Mouse (Mus musculus) left cerebral cortex, postnatal 14 days (tissue): ENCODE data around the gene Adam8. TPM values are rescaled to one million over a fixed set of nuclear protein-coding genes. Genes with fewer than 3 reads are reported as not detected.

Experiments used
- DNase-seq, 2 experiments: peaks; one replicate each; pipeline ENCODE4 v3.0.0; 2021 to 2022; ENCODE audit warnings: low spot score in 2 of 2, mixed read lengths in 1 of 2
- intact Hi-C: fragments of 180-260 bp; cut with DNase I; formaldehyde crosslinking; loops from one replicate; pipeline ENCODE4 v1.15.1; 2025
- microRNA-seq, 2 experiments: library from miRNA; unstranded; fragments of <30 nt; microRNA quantifications; one replicate each; pipeline ENCODE4 v1.2.0; 2022
- total RNA-seq, 2 experiments: library from RNA; stranded (reverse); gene quantifications; 2 replicates each; pipeline ENCODE4 v1.2.3; 2021

The Adam8 gene
- total RNA-seq, 2 experiments from 2014 or later: 1.3 to 2.0 TPM

DNA sequence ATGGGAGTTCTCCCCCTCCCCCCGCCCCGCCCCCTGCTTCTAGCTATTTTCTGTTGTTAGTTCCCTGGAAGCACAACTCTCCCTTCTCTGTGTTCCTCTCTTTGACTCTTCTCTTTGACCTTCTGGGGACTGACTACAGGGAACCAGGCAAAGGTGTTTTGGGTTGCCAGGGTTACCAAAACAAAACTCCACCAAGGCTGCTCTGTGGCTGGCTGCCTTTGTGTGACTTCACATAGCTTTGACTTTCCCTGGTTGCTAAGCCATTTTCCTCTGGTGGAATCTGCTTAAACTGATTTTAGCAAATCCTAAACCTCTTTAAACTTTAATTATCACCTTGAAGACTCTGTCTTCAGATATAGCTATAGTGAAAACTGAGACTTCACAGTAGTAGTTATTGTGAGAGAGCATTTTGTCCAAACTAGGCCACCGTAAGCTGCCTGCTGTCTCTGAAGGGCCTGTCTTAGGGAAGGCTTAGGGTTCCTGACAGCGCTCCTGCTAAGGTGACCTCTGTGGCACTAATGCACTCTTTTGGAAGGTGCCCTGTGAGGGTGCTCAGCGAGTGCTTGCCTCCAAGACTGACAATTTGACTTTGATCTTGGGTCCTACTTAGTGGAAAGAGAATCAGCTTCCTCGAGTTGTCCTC is 40.2 kb downstream of the Adam8 start:
- intact Hi-C loops: no loop called here

DNA sequence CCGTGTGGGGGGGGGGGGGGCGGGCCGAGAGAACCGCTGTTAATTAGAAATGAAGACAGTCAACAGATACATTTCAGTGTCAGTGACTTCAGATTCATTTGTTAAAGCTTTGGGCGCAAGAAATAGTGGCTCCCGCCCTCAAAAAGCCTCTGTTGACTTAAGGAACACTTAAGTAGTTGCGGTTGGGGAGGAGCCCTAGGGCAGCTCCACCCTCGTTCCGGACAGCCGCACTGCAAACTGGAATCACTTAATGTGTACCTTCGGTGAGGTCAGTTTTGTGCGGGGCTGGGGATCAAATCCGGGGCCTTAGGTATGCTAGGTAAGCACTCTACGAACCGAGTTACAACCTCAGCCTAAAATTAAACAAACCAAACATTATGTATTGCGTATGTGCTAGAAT is 41.3 kb downstream of the Adam8 start:
- DNase-seq: no peak
- intact Hi-C loops: no loop called here

More for the DNA sequence above, 40.2 kb downstream of the Adam8 start:
- DNase-seq: no peak

DNA sequence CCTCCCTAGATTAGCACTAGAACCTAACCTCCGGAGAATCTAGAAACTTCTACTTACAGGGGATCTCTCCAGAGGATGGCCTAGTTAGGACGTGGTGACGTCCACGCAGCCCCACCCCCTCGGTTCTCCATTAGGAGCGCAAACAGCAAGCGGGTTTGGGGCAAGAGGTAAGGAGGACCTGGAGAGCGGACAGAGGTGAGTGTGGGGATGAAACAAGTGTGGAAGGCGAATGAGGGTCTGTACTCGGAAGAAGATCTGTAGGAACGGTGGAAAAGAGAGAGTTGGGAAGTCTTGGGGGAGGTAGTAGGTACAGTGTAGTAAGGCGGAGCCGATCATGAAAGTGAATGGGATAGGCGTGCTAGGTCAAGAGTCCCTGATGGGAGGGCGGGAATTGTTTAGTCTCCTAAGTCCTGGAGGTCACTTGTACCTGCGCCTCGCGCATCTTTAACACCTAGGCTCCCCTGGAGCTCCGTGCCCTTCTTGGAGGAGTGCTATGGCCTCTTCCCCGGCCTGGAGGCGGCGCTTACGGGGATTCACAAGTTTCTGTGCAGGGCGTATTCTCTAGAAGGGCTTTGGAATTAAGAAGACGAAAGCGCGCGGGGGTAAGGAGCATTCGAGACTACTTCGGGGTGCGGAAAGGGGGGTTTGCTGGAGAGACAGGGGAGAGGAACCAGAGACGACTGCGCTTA is 41.9 kb downstream of the Adam8 start:
- intact Hi-C loops: no loop called here
- no peak for DNase-seq

DNA sequence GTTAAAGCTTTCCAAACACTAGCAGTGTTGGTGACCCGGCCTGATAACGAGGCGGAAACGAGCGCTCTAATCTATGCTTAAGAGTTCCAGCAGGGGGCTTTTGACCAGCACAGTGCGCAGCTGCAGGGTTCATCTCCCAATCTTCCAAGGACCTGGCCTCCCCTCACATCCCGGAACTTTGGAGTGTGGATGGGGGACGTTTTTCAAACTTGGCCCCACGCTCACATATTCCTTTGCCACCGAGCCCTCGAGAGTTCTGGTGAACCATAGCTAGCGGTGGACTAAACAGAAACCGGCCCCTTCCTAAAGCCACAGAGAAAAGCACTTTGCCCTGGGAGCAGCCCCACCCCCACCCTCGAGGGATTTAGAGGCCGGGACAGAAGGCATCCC is 42.5 kb downstream of the Adam8 start:
- intact Hi-C loops: no loop called here
- no peak for DNase-seq

DNA sequence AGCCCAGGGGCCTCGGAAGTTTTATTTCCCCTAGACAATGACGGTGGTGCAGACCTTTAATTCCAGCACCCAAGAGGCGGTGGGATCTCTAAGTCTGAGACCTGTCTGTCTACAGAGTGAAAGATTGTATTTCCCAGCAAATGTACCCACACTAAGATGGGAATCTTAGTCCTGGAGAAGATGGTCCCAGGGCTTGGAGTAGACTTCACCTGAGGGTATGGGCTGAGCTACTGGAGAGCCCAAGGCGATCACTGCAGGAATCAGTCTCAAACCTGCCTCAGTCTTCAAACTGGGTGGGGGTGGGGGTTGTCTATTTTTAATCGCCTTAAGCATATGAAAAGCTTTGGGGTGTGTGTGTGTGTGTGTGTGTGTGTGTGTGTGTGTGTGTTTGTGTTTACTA is 46.3 kb downstream of the Adam8 start:
- intact Hi-C loops: no loop called here
- no peak for DNase-seq

DNA sequence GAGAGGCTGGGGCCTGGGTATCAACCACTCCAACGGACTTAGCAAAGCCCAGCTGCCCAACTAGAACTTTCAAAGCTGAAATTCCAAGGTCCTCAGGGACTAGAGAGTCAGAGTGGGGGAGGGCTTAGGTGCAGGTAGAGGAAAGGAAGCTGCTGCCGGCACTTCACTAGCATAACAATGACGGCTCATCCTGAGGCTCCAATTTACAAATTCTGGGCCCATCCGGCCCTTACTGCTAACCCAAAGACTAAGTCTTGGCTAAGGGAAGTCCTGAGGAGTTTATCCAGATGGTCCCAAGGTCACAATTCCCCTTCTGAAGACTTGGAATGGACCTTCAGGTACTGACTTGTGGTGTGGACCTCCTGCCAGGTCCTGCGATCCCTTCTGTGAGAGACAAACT is 46.8 kb downstream of the Adam8 start:
- intact Hi-C loops: no loop called here

DNA sequence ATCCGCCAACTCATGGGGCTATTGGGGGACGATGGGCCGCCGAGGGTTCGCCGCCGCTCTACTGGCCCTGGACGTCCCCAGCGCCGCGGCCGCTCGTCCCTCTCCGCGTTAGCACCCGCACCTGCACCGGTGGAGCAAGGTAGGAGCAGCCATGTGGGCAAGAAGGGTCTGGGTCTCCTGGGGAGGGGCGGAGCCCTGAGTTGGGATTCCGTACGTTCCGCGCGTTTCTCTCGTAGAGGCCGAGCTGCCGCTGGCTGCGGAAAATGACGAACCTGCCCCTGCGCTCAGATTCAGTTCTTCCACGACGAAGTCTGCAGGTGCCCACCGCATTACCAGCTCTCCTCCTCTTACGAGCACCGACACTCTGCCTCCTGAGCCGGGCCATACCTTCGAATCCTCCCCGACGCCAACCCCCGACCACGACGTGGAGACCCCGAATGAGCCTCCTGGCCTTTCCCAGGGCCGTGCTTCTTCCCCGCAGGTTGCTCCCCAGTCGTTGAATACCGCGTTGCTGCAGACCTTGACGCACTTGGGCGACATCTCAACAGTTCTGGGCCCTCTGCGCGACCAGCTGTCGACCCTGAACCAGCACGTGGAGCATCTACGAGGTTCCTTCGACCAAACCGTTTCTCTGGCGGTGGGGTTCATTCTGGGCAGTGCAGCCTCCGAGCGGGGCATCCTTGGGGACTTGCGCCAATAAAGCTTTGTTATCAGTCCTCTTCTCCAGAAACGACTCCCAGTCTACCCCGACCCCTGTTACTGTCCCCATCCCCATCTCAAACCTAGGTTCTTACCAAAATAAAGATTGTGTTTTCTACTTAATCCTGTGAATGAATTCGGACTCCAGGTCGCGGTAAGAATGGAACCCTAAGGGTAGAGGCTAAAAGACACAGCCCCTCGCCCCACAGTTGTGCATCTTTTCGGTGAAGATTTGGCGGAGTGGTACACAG is 47.8 kb downstream of the Adam8 start:
- DNase-seq: no peak
- intact Hi-C loops: no loop called here

More for the DNA sequence above, 46.8 kb downstream of the Adam8 start:
- DNase-seq: no peak

DNA sequence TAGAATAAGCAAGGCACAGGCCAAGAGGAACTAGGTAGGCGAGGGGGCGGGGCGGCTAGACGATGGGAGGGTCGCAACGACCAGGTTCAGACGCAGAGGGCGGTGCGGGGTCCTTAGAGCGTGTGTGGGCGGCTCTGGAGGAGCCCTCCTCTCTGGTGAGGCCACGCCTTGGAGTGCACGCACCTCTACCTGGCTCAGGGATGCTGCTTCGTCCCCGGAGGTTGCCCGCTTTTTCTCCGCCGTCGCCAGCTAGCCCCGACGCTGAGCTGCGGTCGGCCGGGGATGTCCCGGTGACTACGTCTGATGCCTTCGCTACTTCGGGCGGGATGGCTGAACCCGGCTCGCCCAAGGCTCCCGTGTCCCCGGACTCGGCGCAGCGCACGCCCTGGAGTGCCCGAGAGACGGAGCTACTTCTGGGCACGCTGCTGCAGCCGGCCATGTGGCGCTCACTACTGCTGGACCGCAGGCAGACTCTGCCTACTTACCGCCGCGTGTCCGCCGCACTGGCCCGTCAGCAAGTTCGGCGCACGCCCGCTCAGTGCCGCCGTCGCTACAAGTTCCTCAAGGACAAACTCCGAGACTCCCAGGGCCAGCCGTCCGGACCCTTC is 48.6 kb downstream of the Adam8 start, which contains the start of gene Utf1:
TSS of gene Utf1 (plus strand) at position 116 of the 608 bp plus-strand sequence.
- peak in 1 of 2 experiments; percentile 14 for DNase-seq
- intact Hi-C loops: no loop called here

DNA sequence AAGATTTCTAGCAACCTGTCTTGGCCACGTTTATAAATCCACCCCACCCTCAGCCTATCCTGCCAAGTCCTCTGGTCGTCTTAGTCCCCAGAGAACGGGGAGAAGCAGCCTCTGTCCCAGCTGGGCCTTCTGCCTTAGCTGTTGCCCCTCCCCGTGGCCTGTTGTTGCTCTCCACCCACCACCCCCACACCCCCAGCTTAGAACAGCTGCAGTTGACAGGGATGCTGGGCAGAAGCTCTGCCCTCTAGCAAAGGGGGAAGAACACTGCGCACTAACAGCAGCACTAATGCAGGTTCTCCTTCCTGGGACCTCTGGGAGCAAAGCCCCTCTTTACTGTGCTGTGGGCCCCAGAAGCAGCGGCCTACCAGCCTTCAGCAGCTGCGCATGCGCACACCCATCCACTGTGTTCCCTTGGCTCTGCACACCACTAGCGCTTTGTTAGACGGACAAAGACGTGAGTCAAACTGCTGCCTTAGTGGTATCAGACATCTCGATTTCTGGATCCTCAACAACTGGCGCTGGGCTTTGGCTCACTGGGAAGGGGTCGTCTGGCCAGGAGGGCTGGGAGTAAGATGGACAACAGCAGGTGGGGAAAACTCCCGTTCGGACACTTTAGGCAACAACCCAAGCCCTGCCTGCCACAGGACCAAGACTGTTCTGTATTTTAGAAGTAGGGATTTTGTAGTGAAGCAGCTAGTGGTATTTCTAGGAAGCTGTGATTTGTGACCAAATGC is 51.7 kb downstream of the Adam8 start:
- DNase-seq: no peak
- intact Hi-C loops: no loop called here

DNA sequence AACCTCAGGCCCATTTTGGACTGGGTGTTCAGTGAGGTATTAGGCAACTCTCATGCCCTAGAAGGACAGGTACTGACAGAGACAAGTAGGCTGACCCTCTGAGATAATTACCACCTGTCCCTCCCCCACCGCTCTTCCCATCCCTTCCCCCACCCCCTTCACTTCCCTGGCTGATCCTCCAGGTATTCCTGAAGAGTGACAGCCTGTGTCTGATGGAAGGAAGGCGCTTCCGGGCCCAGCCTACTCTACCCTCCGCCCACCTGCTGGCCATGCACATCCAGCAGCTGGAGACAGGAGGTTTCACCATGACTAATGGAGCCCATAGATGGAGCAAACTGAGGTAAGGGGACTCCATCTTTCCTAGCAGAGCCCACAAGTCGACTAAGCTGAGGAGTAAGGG is 54.6 kb downstream of the Adam8 start:
- intact Hi-C loops: no loop called here
- DNase-seq: no peak

DNA sequence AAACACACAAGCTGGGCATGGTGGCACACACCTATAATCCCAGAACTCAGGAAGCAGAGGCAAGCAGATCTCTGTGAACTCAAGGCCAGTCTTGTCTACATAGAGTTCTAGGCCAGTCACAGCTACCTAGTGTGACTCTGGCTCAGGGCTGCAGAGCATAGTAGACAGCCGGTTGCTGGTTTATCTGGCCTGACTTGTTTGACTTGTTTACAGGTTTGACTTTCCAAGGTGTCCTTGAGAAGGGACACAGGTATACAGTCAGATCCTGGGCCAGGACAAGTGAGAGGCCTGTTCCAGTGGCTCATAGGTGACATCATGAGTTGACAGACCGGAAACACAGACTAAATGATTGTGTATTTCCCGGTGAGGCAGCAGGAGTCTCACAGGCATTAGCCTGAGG is 55.2 kb downstream of the Adam8 start:
- intact Hi-C loops: no loop called here
- DNase-seq: no peak

DNA sequence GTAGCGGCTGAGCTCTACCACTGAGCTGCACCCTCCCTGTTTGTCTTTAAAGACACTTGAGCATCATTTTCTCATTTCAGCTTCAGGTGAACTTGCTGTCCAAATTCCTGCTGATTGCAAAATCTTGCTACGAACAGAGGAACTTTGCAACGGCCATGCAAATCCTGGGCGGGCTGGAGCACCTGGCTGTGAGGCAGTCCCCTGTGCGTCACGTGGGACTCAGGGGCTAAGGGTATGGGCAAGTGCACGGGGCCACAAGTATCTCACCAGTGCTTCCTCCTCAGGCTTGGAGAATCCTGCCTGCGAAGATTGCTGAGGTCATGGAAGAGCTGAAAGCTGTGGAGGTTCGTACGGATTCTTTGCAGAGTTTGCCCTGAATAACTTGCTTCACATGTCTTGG is 55.7 kb downstream of the Adam8 start:
- intact Hi-C loops: no loop called here
- no peak for DNase-seq

DNA sequence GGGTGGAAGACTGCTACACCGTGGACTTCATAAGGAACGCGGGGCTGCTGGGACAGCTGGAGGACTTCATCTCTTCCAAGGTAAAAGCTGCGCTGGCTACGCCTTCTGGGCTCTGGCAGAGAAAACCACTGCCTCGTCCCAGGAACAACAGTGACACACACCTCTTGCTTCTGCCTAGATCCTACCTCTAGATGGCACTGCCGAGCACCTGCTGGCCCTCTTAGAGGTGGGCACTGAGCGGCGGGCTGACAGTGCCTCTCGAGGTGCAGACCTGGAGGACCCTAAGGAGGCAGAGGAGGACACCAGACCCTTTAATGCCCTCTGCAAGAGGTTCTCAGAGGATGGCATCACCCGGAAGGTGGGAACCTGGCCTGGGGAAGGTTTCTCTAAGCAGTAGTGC is 61.6 kb downstream of the Adam8 start:
- DNase-seq: peak; percentile 44 to 51
- intact Hi-C loops: no loop called here

Small RNAs within 50 kb of the gene (microRNA-seq; reads per million reads assigned to microRNA genes)
- 0.34 to 0.53 reads per million in 2 experiments for gene Mir202
- 1.1 to 1.7 reads per million in 2 experiments for gene Mir7062
- gene mmu-mir-7686: 0 reads per million in 2 experiments

Other genes starting within 250 kb of the Adam8 start
- 10 to 100 TPM; 49.5 to 63.6 TPM for gene Adgra1, start 158.4 kb downstream of the Adam8 start, total RNA-seq
- 10 to 100 TPM; 41.1 to 52.5 TPM for gene Kndc1, start 97.9 kb downstream of the Adam8 start, total RNA-seq
- not detected for gene Utf1, start 48.8 kb downstream of the Adam8 start, total RNA-seq
- under 1 TPM; 0.79 to 0.89 TPM for gene 6430531B16Rik, start 13.8 kb downstream of the Adam8 start, total RNA-seq
- gene Zfp511, start 43.8 kb upstream of the Adam8 start, total RNA-seq: 10 to 100 TPM; 18.8 to 25.9 TPM
- gene Tubgcp2, start 44.1 kb upstream of the Adam8 start, total RNA-seq: 10 to 100 TPM; 38.2 to 38.4 TPM
- gene Msx3, start 56.5 kb upstream of the Adam8 start, total RNA-seq: under 1 TPM; 0.29 to 0.30 TPM
- gene Caly, start 90.0 kb upstream of the Adam8 start, total RNA-seq: 100 to 1,000 TPM; 181 to 224 TPM
- gene Prap1, start 100.8 kb upstream of the Adam8 start, total RNA-seq: not detected
- 10 to 100 TPM; 36.4 to 40.8 TPM for gene Fuom, start 109.9 kb upstream of the Adam8 start, total RNA-seq
- gene Paox, start 123.2 kb upstream of the Adam8 start, total RNA-seq: 1 to 10 TPM; 5.3 to 5.6 TPM
- 10 to 100 TPM; 49.1 to 55.7 TPM for gene Echs1, start 123.9 kb upstream of the Adam8 start, total RNA-seq
- 10 to 100 TPM; 19.5 to 21.8 TPM for gene Mtg1, start 145.0 kb upstream of the Adam8 start, total RNA-seq
- 100 to 1,000 TPM; 213 to 214 TPM for gene Sprn, start 162.3 kb upstream of the Adam8 start, total RNA-seq
- not detected for gene Olfr522, start 172.2 kb upstream of the Adam8 start, total RNA-seq
- gene Olfr523, start 180.7 kb upstream of the Adam8 start, total RNA-seq: under 1 TPM in 1 of 2 experiments, not detected in 1; 0.11 TPM
- gene Olfr524, start 213.4 kb upstream of the Adam8 start, total RNA-seq: not detected
- under 1 TPM in 1 of 2 experiments, not detected in 1; 0.18 TPM for gene Cd163l1, start 225.7 kb upstream of the Adam8 start, total RNA-seq